Mouse (Mus musculus) E14TG2a.4 (cell line): ENCODE measurements around the gene 1700029P11Rik.
"Not testable (repeated sequence)": the region's sequence is repeated elsewhere in the genome, so short reads cannot be mapped to it uniquely, and the experiment has no call there.

Source experiments
- CTCF ChIP-seq: conservative IDR thresholded peaks from 2 replicates; pipeline ENCODE4 v1.5.1; 2014; ENCODE audit warnings: low read length
- POU5F1 ChIP-seq: IDR thresholded peaks from 2 replicates; pipeline ENCODE4 v1.6.1; 2014; ENCODE audit warnings: low read length, borderline replicate concordance

- not testable (repeated sequence) for TF ChIP-seq CTCF, POU5F1
These were observed 5.2 kb upstream of the 1700029P11Rik start for GRCm38 (mm10) chr15:81975156-81975555.
